Mouse (Mus musculus): ENCODE data around the gene Tiam2.

- TF ChIP-seq GATA1 (IDR thresholded peaks at IDR 0.05; ENCODE audit: borderline replicate concordance, low read length) (no peak), FLI1 (IDR thresholded peaks at IDR 0.05; ENCODE audit: low read length) (no peak)
These were observed 155.5 kb downstream of the Tiam2 start for GRCm38 (mm10) chr17:3481576-3482575.

Data from megakaryocyte, embryonic 14.5 days (primary cell).